Mouse (Mus musculus): ENCODE results near the gene Hoxa7. TPM values are rescaled to one million over a fixed set of nuclear protein-coding genes. Genes with fewer than 3 reads are reported as not detected.

The Hoxa7 gene
- total and polyA plus RNA-seq, 2 experiments from 2014 or later: 0.07 TPM; not detected in 1

DNA sequence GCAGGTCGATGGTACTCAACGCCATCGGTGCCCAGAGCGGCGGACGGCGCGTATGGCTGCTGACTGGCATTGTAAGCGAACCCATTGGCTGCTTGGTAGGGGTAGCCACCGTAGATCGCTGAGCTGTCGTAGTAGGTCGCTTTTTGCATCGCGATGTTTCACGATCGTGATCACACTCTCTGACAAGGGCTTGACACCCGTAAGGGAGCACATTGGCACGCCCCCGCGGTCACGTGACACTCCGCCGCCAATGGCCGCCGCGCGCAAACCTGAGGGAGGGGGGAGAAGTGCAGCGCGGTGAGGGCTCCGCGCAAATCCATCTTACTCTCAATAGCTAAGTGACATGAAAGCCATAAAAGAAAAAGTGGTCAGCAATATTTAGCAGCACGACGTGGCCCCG, 49.2 kb downstream of the Hoxa7 start:
- Histone ChIP-seq H3K4me1 (ENCODE audit: control insufficient read depth, insufficient read depth) (0 out of 2 replicates have a peak, but pooled peaks cover 3% of the 10 kb centered on the region), H3K4me3 (ENCODE audit: low read depth, low read length) (peak overlapping the region; percentile 19), H3K36me3 (replicated peaks; ENCODE audit: control insufficient read depth, insufficient read depth, low read length) (no peaks in the 10 kb centered on the region), H3K9me3 (replicated peaks; ENCODE audit: control insufficient read depth, low read length) (no peaks in the 10 kb centered on the region), H3K27me3 (ENCODE audit: control insufficient read depth, insufficient read depth, low read length) (peaks cover 99% of the 10 kb centered on the region), H3K4me2 (ENCODE audit: low read depth, low read length) (peak overlapping the region; percentile 32), H3K27ac (ENCODE audit: low read depth) (no peak overlapping the region; the same call in 1 of the 2 replicates), H3K9ac (replicated peaks; ENCODE audit: low read depth, low read length) (no peak overlapping the region)
- DNase-seq (ENCODE audit: low spot score) (no peak), ATAC-seq (ENCODE audit: insufficient read depth, low read depth) (peak; percentile 52; the same call in 1 of the 2 replicates)
- TF ChIP-seq CTCF (IDR thresholded peaks at IDR 0.05; ENCODE audit: low read depth) (no peak), EP300 (IDR thresholded peaks at IDR 0.05; ENCODE audit: low read depth) (no peak)
- WGBS: 2% methylated on average over 35 of the region's 35 CpGs

- Histone ChIP-seq H3K27me3 (ENCODE audit: control insufficient read depth, insufficient read depth, low read length) (peaks cover 99% of the 10 kb centered on the region), H3K9ac (replicated peaks; ENCODE audit: low read depth, low read length) (no peak overlapping the region), H3K36me3 (replicated peaks; ENCODE audit: control insufficient read depth, insufficient read depth, low read length) (no peaks in the 10 kb centered on the region), H3K4me2 (ENCODE audit: low read depth, low read length) (peak overlapping the region; percentile 32), H3K9me3 (replicated peaks; ENCODE audit: control insufficient read depth, low read length) (no peaks in the 10 kb centered on the region), H3K4me3 (ENCODE audit: low read depth, low read length) (peak overlapping the region; percentile 19), H3K4me1 (ENCODE audit: control insufficient read depth, insufficient read depth) (0 out of 2 replicates have a peak, but pooled peaks cover 3% of the 10 kb centered on the region), H3K27ac (ENCODE audit: low read depth) (no peak overlapping the region; the same call in 1 of the 2 replicates)
- ATAC-seq (ENCODE audit: insufficient read depth, low read depth): no peak
- 17% methylated on average over 7 of the region's 7 CpGs for WGBS
- TF ChIP-seq EP300 (IDR thresholded peaks at IDR 0.05; ENCODE audit: low read depth): no peak
- no peak for TF ChIP-seq CTCF (IDR thresholded peaks at IDR 0.05; ENCODE audit: low read depth)
- no peak for DNase-seq (ENCODE audit: low spot score)
Observed at GRCm38 (mm10) chr6:52171938-52172337, 49.7 kb downstream of the Hoxa7 start.

DNA sequence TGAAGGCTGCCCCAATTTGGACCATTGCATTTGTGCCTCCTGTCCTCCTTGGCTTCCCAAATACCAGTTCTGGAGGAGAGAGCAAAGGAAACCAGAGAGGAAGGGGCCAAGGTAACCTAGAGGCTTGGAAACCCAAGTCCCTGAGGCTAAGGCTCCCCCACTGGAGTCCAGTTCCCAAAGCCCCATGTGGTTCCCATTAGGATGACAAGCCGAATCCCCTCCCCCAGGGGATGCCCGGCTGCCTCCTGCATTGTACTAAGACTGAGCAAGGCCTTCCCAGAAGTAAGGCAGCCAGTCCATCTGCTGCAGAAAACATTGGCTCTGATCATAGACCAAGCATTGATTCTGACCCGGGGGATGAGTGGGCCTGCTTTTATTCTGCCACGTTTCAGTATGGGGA, 50.3 kb downstream of the Hoxa7 start:
- Histone ChIP-seq H3K4me3 (ENCODE audit: low read depth, low read length) (no peak overlapping the region), H3K27ac (ENCODE audit: low read depth) (no peak overlapping the region), H3K36me3 (replicated peaks; ENCODE audit: control insufficient read depth, insufficient read depth, low read length) (no peaks in the 10 kb centered on the region), H3K4me1 (ENCODE audit: control insufficient read depth, insufficient read depth) (0 out of 2 replicates have a peak, but pooled peaks cover 3% of the 10 kb centered on the region), H3K27me3 (ENCODE audit: control insufficient read depth, insufficient read depth, low read length) (peaks cover 99% of the 10 kb centered on the region), H3K9ac (replicated peaks; ENCODE audit: low read depth, low read length) (no peak overlapping the region), H3K4me2 (ENCODE audit: low read depth, low read length) (no peak overlapping the region), H3K9me3 (replicated peaks; ENCODE audit: control insufficient read depth, low read length) (no peaks in the 10 kb centered on the region)
- TF ChIP-seq EP300 (IDR thresholded peaks at IDR 0.05; ENCODE audit: low read depth): no peak
- TF ChIP-seq CTCF (IDR thresholded peaks at IDR 0.05; ENCODE audit: low read depth): no peak
- ATAC-seq (ENCODE audit: insufficient read depth, low read depth) (no peak), DNase-seq (ENCODE audit: low spot score) (no peak)
- 13% methylated on average over 4 of the region's 4 CpGs for WGBS

DNA sequence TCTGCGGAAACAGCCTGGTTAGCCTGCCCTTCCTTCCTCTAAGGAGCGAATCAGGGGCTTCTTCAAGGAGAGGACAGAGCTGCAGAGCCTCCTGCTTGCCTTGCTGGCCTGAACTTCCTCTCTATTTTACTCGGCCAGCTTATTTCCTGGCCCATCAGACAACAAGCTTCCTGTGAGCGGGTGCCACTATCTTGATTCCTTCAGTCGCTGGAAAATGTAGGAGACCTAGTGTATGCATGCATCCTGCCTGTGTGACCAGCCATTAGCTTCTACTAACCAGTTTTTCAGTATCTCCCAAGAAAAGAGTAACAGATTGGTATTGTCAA, 50.8 kb downstream of the Hoxa7 start:
- 8% methylated on average over 5 of the region's 5 CpGs for WGBS
- 0 out of 2 replicates have a peak, but pooled peaks have one; percentile 8 for ATAC-seq (ENCODE audit: insufficient read depth, low read depth)

GRCm38 (mm10) chr6:52170166-52170897, 51.3 kb downstream of the Hoxa7 start:
- Histone ChIP-seq H3K4me2 (ENCODE audit: low read depth, low read length) (peak overlapping the region; percentile 17; the same call in 1 of the 2 replicates), H3K4me3 (ENCODE audit: low read depth, low read length) (no peak overlapping the region), H3K36me3 (replicated peaks; ENCODE audit: control insufficient read depth, insufficient read depth, low read length) (no peaks in the 10 kb centered on the region), H3K4me1 (ENCODE audit: control insufficient read depth, insufficient read depth) (0 out of 2 replicates have a peak, but pooled peaks cover 3% of the 10 kb centered on the region), H3K27me3 (ENCODE audit: control insufficient read depth, insufficient read depth, low read length) (peaks cover 99% of the 10 kb centered on the region), H3K27ac (ENCODE audit: low read depth) (peak overlapping the region; percentile 46), H3K9me3 (replicated peaks; ENCODE audit: control insufficient read depth, low read length) (no peaks in the 10 kb centered on the region), H3K9ac (replicated peaks; ENCODE audit: low read depth, low read length) (no peak overlapping the region)
- TF ChIP-seq CTCF (IDR thresholded peaks at IDR 0.05; ENCODE audit: low read depth) (no peak), EP300 (IDR thresholded peaks at IDR 0.05; ENCODE audit: low read depth) (no peak)
- WGBS: 5% methylated on average over 39 of the region's 40 CpGs
- ATAC-seq (ENCODE audit: insufficient read depth, low read depth): peak; percentile 33; the same call in 1 of the 2 replicates
- DNase-seq (ENCODE audit: low spot score): no peak

More for the DNA sequence above, 50.8 kb downstream of the Hoxa7 start:
- H3K4me1 ChIP-seq (ENCODE audit: control insufficient read depth, insufficient read depth): 0 out of 2 replicates have a peak, but pooled peaks cover 3% of the 10 kb centered on the region
- peak overlapping the region; percentile 46 for H3K27ac ChIP-seq (ENCODE audit: low read depth)
- no peak overlapping the region for H3K9ac ChIP-seq (replicated peaks; ENCODE audit: low read depth, low read length)
- H3K9me3 ChIP-seq (replicated peaks; ENCODE audit: control insufficient read depth, low read length): no peaks in the 10 kb centered on the region
- H3K4me3 ChIP-seq (ENCODE audit: low read depth, low read length): no peak overlapping the region
- H3K36me3 ChIP-seq (replicated peaks; ENCODE audit: control insufficient read depth, insufficient read depth, low read length): no peaks in the 10 kb centered on the region
- peaks cover 99% of the 10 kb centered on the region for H3K27me3 ChIP-seq (ENCODE audit: control insufficient read depth, insufficient read depth, low read length)
- DNase-seq (ENCODE audit: low spot score): no peak
- TF ChIP-seq EP300 (IDR thresholded peaks at IDR 0.05; ENCODE audit: low read depth): no peak
- no peak for TF ChIP-seq CTCF (IDR thresholded peaks at IDR 0.05; ENCODE audit: low read depth)
- 0 out of 2 replicates have a peak overlapping the region, but pooled peaks have one; percentile 17 for H3K4me2 ChIP-seq (ENCODE audit: low read depth, low read length)
